Mouse (Mus musculus) embryonic facial prominence, embryonic 10.5 days (tissue): ENCODE results near the gene Kcnb1. TPM values are rescaled to one million over a fixed set of nuclear protein-coding genes. Genes with fewer than 3 reads are reported as not detected.

Source experiments
- DNase-seq: peaks from one replicate; pipeline ENCODE4 v3.0.0-alpha.2; 2017; ENCODE audit warnings: low spot score
- H3K27ac ChIP-seq: fragments of 300-500 bp; sonication (generic); replicated peaks from 2 replicates; pipeline ENCODE4 v1.5.1; 2016; ENCODE audit warnings: mild to moderate bottlenecking
- H3K27me3 ChIP-seq: fragments of 300-500 bp; sonication (generic); replicated peaks from 2 replicates; pipeline ENCODE4 v1.6.1; 2016; ENCODE audit warnings: low read depth, mild to moderate bottlenecking; ENCODE audit not compliant: poor library complexity, severe bottlenecking
- H3K36me3 ChIP-seq: fragments of 300-500 bp; sonication (generic); replicated peaks from 2 replicates; pipeline ENCODE4 v1.6.1; 2016; ENCODE audit warnings: mild to moderate bottlenecking, moderate library complexity
- H3K4me1 ChIP-seq: fragments of 300-500 bp; sonication (generic); 2 replicates; pipeline ENCODE4 v1.6.1; 2016
- H3K4me3 ChIP-seq: fragments of 300-500 bp; sonication (generic); 2 replicates; pipeline ENCODE4 v1.5.1; 2016; ENCODE audit warnings: mild to moderate bottlenecking, moderate library complexity
- H3K9me3 ChIP-seq: fragments of 300-500 bp; sonication (generic); 2 replicates; pipeline ENCODE4 v1.6.1; 2016; ENCODE audit warnings: mild to moderate bottlenecking
- WGBS: fragments of 180-500 bp; shearing (Covaris S2); methylation state at CpG from one replicate; pipeline ENCODE4 v1.1.7; 2016; 5-methylcytosine and 5-hydroxymethylcytosine counted together
- polyA plus RNA-seq: library from polyadenylated mRNA; unstranded; fragments of >200 nt; fragmentation: Nextera tagmentation; extraction: Ambion mirVana; gene quantifications from 2 replicates; pipeline ENCODE4 v1.2.1, GENCODE M21; 2016

The Kcnb1 gene
- polyA plus RNA-seq, 1 experiment from 2014 or later = 0.52 TPM

DNA sequence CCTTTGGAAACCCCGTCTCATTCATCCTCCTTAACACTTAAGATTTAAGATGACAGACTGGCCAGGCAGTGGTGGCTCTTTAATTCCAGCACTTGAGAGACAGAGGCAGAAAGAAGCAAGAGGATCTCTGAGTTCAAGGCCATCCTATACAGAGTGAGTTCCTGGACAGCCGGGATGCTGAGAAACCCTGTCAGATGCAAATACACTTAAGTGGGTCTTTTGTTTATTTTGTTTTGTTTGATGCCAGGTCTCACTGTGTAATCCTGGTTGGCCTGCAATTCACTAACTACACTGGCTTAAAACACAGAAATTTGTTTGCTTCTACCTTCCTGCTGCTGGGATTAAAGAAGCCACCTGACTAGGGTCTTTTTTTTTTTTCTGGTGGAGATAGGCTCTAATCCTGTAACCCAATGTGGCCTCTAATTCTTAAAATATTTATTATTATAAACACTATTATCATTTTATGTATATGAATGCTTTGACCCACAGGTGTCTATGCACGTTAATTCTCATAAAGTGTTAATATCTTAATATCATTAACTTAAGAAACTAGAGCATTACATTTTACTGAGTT lies 131.1 kb downstream of the Kcnb1 start:
- Histone ChIP-seq H3K36me3 (peaks cover 56% of the 10 kb centered on the region), H3K9me3 (no peaks in the 10 kb centered on the region), H3K27me3 (no peaks in the 10 kb centered on the region), H3K4me1 (peaks cover 40% of the 10 kb centered on the region), H3K4me3 (no peak overlapping the region), H3K27ac (no peak overlapping the region)
- no peak for DNase-seq
- WGBS = 62% methylated on average over 3 of the region's 3 CpGs

DNA sequence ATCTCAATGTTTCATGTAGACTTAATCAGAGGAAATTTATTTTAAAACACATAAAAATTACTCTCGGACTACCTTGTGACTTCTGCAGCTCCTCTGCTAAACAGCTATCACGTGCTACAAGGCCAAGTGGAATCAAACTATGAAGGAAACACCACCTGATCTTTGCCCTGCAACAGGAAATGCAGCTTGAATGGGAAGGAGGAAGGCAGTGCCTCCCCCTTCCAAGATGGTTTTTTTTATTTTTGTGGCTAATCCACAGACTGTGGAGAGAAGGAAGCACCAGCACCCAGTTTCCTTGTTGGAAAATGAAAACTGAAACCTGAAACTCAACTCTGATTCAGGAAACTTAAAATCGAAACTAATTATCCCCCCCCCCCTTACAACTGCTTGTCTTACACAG lies 131.8 kb downstream of the Kcnb1 start:
- WGBS = 51% methylated on average over 3 of the region's 3 CpGs
- Histone ChIP-seq H3K27me3 (no peaks in the 10 kb centered on the region), H3K36me3 (peaks cover 58% of the 10 kb centered on the region), H3K9me3 (no peaks in the 10 kb centered on the region), H3K27ac (no peak overlapping the region), H3K4me3 (no peak overlapping the region), H3K4me1 (peaks cover 45% of the 10 kb centered on the region)
- DNase-seq = no peak

DNA sequence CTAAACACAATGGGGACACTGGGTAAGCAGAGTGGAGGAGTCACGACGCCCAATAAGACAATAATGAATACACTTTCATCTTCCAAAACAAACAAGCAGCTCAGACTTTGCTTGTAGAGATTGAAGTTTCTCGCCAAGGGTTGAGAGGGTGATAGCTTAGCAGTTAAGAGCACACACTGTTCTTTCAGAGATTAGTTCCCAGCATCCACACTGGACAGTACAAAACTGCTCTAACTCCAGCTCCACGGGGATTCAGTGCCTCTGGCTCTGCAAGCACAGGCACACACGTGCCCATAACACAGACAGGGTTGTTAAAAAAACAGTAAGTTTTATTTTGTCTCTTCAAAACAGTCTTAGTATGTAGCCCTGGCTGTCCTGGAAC lies 133.0 kb downstream of the Kcnb1 start:
- H3K36me3 ChIP-seq = peaks cover 67% of the 10 kb centered on the region
- no peak for DNase-seq
- H3K9me3 ChIP-seq = no peaks in the 10 kb centered on the region
- no peaks in the 10 kb centered on the region for H3K27me3 ChIP-seq
- H3K4me3 ChIP-seq = no peak overlapping the region
- peaks cover 43% of the 10 kb centered on the region for H3K4me1 ChIP-seq
- H3K27ac ChIP-seq = no peak overlapping the region
- WGBS = 89% methylated on average over 5 of the region's 5 CpGs

DNA sequence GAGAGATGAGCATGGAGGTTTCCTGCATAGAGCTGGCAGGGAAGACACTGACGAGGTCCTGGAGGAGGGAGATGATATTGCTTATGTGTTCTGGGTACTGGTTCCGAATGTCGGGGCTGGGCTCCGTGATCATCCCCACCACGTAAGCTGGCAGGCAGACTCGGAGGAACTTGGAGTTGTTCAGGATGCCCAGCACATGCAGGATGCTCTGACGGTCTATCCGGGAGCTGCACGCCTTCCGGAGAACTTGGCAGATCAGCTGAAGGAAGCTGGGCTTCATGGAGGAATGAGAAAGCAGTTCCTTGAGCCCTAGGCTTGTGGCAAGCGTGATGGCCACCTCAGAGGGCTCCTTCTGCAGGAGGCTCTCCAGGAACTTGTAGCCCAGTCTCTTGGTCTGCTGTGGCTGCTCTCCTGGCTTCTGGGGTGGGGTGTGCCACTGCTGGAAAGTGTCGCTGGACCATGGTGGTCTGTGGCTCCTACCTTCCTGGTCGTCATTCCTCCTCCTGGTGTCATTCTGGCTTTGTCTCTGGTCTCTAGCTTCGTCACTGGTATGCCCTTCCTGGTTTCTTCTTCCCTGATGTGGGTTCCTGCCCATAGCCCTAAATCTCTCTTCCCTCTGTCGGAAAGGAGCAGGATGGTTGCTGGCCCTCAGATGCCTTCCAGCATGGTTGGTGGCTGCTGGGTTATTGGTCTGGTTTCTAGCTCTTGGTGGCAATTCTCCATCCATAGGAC lies 133.6 kb downstream of the Kcnb1 start:
- DNase-seq = no peak
- H3K9me3 ChIP-seq = no peaks in the 10 kb centered on the region
- no peak overlapping the region for H3K4me3 ChIP-seq
- H3K4me1 ChIP-seq = peaks cover 38% of the 10 kb centered on the region
- H3K27ac ChIP-seq = no peak overlapping the region
- H3K27me3 ChIP-seq = no peaks in the 10 kb centered on the region
- peaks cover 73% of the 10 kb centered on the region for H3K36me3 ChIP-seq
- 95% methylated on average over 15 of the region's 15 CpGs for WGBS

DNA sequence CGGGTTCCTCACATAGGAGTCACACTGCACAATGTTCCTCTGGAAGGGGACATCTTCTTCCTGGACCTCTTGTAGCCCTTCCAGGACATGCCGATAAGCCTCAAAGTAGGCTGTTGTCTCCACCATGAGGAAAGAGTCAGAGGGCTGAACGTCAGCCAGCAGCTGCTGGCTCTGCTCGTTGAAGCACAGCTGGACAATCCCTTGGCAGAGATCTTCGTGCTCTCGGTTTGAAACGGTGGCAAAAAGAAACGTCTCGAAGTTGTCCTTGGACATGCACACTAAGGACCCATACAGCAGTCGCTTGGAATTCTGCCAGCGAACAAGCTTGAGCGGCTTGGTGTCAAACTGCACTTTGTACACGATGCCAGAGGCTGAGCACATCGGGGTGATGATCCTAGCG lies 134.6 kb downstream of the Kcnb1 start:
- Histone ChIP-seq H3K4me1 (peaks cover 28% of the 10 kb centered on the region), H3K9me3 (no peaks in the 10 kb centered on the region), H3K4me3 (no peak overlapping the region), H3K36me3 (peaks cover 79% of the 10 kb centered on the region), H3K27ac (no peak overlapping the region), H3K27me3 (no peaks in the 10 kb centered on the region)
- 94% methylated on average over 15 of the region's 15 CpGs for WGBS
- DNase-seq = no peak

DNA sequence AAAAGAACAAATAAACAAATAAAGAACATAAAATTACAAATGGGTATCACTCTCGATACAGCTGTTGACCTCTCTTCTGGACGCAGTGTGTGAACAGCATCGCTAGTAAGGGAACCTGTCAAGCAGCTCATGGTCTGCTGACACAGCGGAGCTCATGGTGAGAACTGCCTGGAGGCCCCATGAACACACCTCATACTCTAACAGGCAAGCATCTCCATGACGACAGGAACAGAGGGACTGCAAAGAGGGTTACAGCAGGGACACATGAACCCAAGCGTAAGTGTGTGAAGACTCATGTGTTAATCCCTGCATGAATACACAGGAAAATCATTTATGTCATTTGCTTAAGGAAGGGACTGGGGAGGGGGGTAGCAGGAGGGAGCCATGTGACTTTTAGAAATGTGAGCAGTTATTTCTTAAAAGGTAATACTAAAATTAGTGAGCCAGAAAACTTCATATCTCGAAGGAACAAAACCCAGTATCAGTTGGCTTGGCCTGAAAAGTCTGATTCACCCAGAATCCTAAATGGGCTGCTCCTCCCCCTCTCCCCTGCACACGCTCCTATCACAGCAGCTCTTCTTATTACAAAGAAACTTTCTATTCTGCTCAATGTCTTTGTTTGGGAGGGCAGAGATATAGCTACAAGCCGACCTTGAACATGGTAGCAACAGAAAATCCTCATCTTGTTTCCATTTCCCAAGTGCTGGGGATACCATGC lies 136.7 kb downstream of the Kcnb1 start:
- no peaks in the 10 kb centered on the region for H3K27me3 ChIP-seq
- no peak for DNase-seq
- no peak overlapping the region for H3K27ac ChIP-seq
- H3K4me3 ChIP-seq = no peak overlapping the region
- H3K36me3 ChIP-seq = peaks cover 92% of the 10 kb centered on the region
- H3K9me3 ChIP-seq = no peaks in the 10 kb centered on the region
- WGBS = 84% methylated on average over 9 of the region's 9 CpGs
- peaks cover 11% of the 10 kb centered on the region for H3K4me1 ChIP-seq

DNA sequence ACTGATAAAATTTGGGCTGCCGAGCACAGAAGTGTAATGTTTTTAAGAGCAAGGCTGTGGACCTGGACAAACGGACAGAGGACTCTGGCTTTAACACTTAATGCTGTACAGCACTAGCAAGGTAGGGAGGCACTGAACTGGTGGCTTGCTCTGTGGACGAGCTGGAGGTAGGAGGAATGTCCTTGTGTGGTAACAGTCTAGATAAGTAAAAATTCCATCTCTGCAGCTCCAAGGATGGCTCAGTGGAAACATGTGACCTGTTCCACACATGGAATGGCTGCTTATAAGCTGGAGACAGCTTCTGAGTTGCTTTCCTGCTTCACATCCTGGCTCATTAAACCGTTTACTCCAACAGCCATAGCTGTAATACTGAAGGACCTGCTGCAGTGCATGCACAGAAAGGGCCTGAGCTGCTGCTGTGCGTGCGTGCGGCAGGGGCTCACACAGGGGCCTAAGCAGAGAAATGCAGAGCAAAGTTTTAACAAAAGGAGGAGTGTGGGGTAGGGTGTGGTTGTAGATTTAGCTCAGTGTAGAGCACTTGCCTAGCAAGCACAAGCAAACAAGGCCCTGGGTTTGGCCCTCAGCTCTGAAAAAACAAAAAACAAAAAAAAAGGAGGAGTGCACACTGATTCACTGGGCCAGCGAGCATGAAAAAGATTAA lies 141.1 kb downstream of the Kcnb1 start:
- Histone ChIP-seq H3K4me3 (no peak overlapping the region), H3K4me1 (peaks cover 6% of the 10 kb centered on the region; the same call in 1 of the 2 replicates), H3K9me3 (no peaks in the 10 kb centered on the region), H3K36me3 (peaks cover 91% of the 10 kb centered on the region), H3K27me3 (no peaks in the 10 kb centered on the region), H3K27ac (no peak overlapping the region)
- WGBS = 86% methylated on average over 8 of the region's 8 CpGs
- no peak for DNase-seq

DNA sequence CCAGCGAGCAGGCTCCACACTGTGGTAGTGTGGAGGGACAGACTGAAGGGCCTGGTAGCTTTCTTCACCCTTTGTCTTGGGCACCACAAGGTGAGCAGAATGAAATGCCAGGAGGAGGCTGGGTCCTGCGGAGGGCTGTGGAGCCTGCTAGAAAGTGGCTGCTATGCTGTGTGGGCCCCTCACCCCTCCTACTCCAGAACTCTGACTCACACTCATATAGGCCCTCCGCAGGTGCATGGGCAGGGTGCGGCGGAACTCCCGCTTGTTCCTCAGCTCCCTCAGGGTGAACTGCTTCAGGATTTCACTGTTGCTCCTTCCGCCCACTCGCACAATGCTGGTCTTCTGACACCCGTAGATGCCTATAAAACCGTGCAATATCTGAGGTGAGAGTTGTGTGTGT lies 141.7 kb downstream of the Kcnb1 start:
- WGBS = 94% methylated on average over 10 of the region's 10 CpGs
- no peaks in the 10 kb centered on the region for H3K9me3 ChIP-seq

More for the DNA sequence above, 141.7 kb downstream of the Kcnb1 start:
- H3K27me3 ChIP-seq = no peaks in the 10 kb centered on the region
- peaks cover 2% of the 10 kb centered on the region; the same call in 1 of the 2 replicates for H3K4me1 ChIP-seq
- no peak for DNase-seq
- peaks cover 91% of the 10 kb centered on the region for H3K36me3 ChIP-seq
- no peak overlapping the region for H3K27ac ChIP-seq
- no peak overlapping the region for H3K4me3 ChIP-seq

Other genes starting within 250 kb of the Kcnb1 start
- gene Stau1, start 193.9 kb downstream of the Kcnb1 start, polyA plus RNA-seq = 96.1 and 96.8 TPM in 2 replicates
- 69.0 and 69.9 TPM in 2 replicates for gene Ddx27, start 175.0 kb downstream of the Kcnb1 start, polyA plus RNA-seq
- gene Znfx1, start 127.1 kb downstream of the Kcnb1 start, polyA plus RNA-seq = 6.4 and 7.0 TPM in 2 replicates
- 13.7 and 14.6 TPM in 2 replicates for gene Ptgis, start 50.4 kb upstream of the Kcnb1 start, polyA plus RNA-seq
- gene B4galt5, start 159.0 kb upstream of the Kcnb1 start, polyA plus RNA-seq = 7.3 and 8.7 TPM in 2 replicates
- gene Slc9a8, start 231.6 kb upstream of the Kcnb1 start, polyA plus RNA-seq = 24.3 and 25.9 TPM in 2 replicates